ENCODE assay signal across 8 mouse cellular contexts in the genomic region with DNA sequence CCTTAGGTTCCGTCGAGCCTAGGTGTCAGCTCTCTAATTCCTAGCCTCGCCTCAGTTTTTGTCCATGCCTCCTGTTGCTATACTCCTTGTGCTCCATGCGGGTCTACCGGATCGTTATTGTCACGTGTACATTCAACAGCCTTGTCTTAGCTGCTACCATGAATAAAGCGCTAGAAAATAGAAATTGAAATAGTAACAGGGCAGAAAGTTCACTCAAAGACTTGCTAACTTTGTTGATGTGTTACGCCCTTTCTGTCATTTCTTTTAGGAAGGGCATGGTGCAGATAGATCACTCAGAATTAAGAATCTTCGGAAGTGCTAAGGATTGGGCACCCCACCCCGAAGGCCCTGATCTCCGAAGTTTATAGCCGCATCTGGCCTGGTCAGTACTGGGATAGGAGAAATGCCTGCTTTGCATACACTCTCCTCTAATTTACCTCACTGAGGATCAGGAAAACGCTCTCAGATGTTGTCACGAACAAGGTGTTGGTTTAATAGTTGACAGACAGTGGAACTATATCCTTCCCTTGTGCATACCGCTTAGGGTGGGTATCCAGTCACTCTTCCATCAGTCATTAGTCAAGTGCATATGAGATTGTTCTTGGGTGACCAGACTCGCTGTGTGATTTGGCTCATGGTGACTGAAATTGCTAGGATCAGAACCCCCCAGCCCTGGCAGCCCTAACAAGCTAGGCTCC. TPM values are rescaled to one million over a fixed set of nuclear protein-coding genes. Genes with fewer than 3 reads are reported as not detected.
DNase-seq lines count a peak whose midpoint lies in the region; ATAC-seq and TF ChIP-seq lines count a peak whose summit lies in the region.

No protein-coding gene starts in this region.

- peaks cover 22% of the 10 kb centered on the region for H3K36me3 ChIP-seq in heart, embryonic 10.5 days
- peaks cover 52% of the 10 kb centered on the region for H3K36me3 ChIP-seq in E14TG2a.4 (ENCODE audit: insufficient read depth, low read length)
- no peaks in the 10 kb centered on the region for H3K36me3 ChIP-seq in forebrain, embryonic 16.5 days (ENCODE audit: control insufficient read depth, insufficient read depth)
- H3K36me3 ChIP-seq in liver, embryonic 13.5 days: peaks cover 45% of the 10 kb centered on the region

- peak overlapping the region; percentile 98 for H3K27ac ChIP-seq in heart, embryonic 10.5 days
- no peak overlapping the region for H3K27ac ChIP-seq in forebrain, embryonic 16.5 days (ENCODE audit: low read length)
- H3K27ac ChIP-seq in liver, embryonic 13.5 days: peak overlapping the region; percentile 90; the same call in 1 of the 2 replicates

- H3K9ac ChIP-seq in forebrain, embryonic 16.5 days (replicated peaks; ENCODE audit: low read depth, low read length): peak overlapping the region; percentile 72
- peak overlapping the region; percentile 89 for H3K9ac ChIP-seq in liver, embryonic 13.5 days

- H3K27me3 ChIP-seq in heart, embryonic 10.5 days (ENCODE audit: insufficient read depth, poor library complexity, severe bottlenecking): no peaks in the 10 kb centered on the region
- H3K27me3 ChIP-seq in E14TG2a.4 (ENCODE audit: insufficient read depth, low read length): no peaks in the 10 kb centered on the region
- H3K27me3 ChIP-seq in forebrain, embryonic 16.5 days (replicated peaks; ENCODE audit: control insufficient read depth, insufficient read depth, low read length): no peaks in the 10 kb centered on the region
- H3K27me3 ChIP-seq in liver, embryonic 13.5 days: no peaks in the 10 kb centered on the region

- no peak for ATAC-seq in forebrain, embryonic 16.5 days
- no peak for ATAC-seq in liver, embryonic 13.5 days (ENCODE audit: low read depth)

- H3K4me3 ChIP-seq in heart, embryonic 10.5 days: peak overlapping the region; percentile 73
- peak overlapping the region; percentile 94 for H3K4me3 ChIP-seq in E14TG2a.4 (replicated peaks; ENCODE audit: low read length)
- peak overlapping the region; percentile 57 for H3K4me3 ChIP-seq in forebrain, embryonic 16.5 days (replicated peaks; ENCODE audit: low read length)
- peak overlapping the region; percentile 86 for H3K4me3 ChIP-seq in liver, embryonic 13.5 days (replicated peaks)

- 33% methylated on average over 17 of the region's 17 CpGs for WGBS in heart, embryonic 10.5 days
- WGBS in forebrain, embryonic 16.5 days: 32% methylated on average over 17 of the region's 17 CpGs
- 26% methylated on average over 17 of the region's 17 CpGs for WGBS in liver, embryonic 13.5 days (ENCODE audit: insufficient replicate concordance)

- no peaks in the 10 kb centered on the region for H3K9me3 ChIP-seq in heart, embryonic 10.5 days
- no peaks in the 10 kb centered on the region for H3K9me3 ChIP-seq in E14TG2a.4 (ENCODE audit: low read length)
- no peaks in the 10 kb centered on the region for H3K9me3 ChIP-seq in forebrain, embryonic 16.5 days (ENCODE audit: control insufficient read depth, low read length)
- no peaks in the 10 kb centered on the region for H3K9me3 ChIP-seq in liver, embryonic 13.5 days (replicated peaks)

- no peak for TF ChIP-seq CTCF in E14TG2a.4 (conservative IDR thresholded peaks at IDR 0.05; ENCODE audit: low read length)

- H3K4me2 ChIP-seq in forebrain, embryonic 16.5 days (ENCODE audit: low read length): peak overlapping the region; percentile 85
- peak overlapping the region; percentile 89 for H3K4me2 ChIP-seq in liver, embryonic 13.5 days

- DNase-seq in heart, embryonic 10.5 days (ENCODE audit: low spot score): no peak
- DNase-seq in heart, adult 9 months (ENCODE audit: low spot score in 2 of 2): no peak
- DNase-seq in liver, embryonic 13.5 days: no peak
- no peak for DNase-seq in Muller cell, postnatal 12 days (ENCODE audit: inconsistent ontology term)
- no peak for DNase-seq in right cerebral cortex, adult 18-20 months
- DNase-seq in adrenal gland, adult 2 months: no peak

- H3K4me1 ChIP-seq in heart, embryonic 10.5 days: peaks cover 18% of the 10 kb centered on the region; the same call in 1 of the 2 replicates
- peaks cover 27% of the 10 kb centered on the region for H3K4me1 ChIP-seq in E14TG2a.4 (replicated peaks; ENCODE audit: low read depth, low read length)
- H3K4me1 ChIP-seq in forebrain, embryonic 16.5 days (replicated peaks; ENCODE audit: control insufficient read depth, insufficient read depth, low read length): peaks cover 10% of the 10 kb centered on the region
- H3K4me1 ChIP-seq in liver, embryonic 13.5 days (replicated peaks): peaks cover 44% of the 10 kb centered on the region

RNA-seq across cellular contexts. Expression of a gene that starts 0.7 kb away (rescaled TPM):
- 36.9 and 45.5 TPM in 2 replicates for polyA plus RNA-seq in heart, embryonic 10.5 days (2016; fragmentation: Nextera tagmentation; extraction: Ambion mirVana)
- polyA plus RNA-seq in forebrain, embryonic 16.5 days (2015; fragmentation: Nextera tagmentation; extraction: Ambion mirVana): 13.5 and 15.2 TPM in 2 replicates
- 33.2 and 36.2 TPM in 2 replicates for polyA plus RNA-seq in liver, embryonic 13.5 days (2015; fragmentation: Nextera tagmentation; extraction: Ambion mirVana)
- 1 to 10 TPM; 3.3 to 3.9 TPM for total RNA-seq in adrenal gland, adult 2 months (2021)
- 1.7 and 2.6 TPM in 2 replicates for polyA plus RNA-seq in adrenal gland, adult 2 months (2012; rRNA removed)

RNA-seq across cellular contexts. Expression of a gene that starts 1.0 kb away (rescaled TPM):
- polyA plus RNA-seq in heart, embryonic 10.5 days (2016; fragmentation: Nextera tagmentation; extraction: Ambion mirVana): 82.0 and 104 TPM in 2 replicates
- polyA plus RNA-seq in forebrain, embryonic 16.5 days (2015; fragmentation: Nextera tagmentation; extraction: Ambion mirVana): 28.6 and 30.8 TPM in 2 replicates
- 89.0 and 93.9 TPM in 2 replicates for polyA plus RNA-seq in liver, embryonic 13.5 days (2015; fragmentation: Nextera tagmentation; extraction: Ambion mirVana)
- total RNA-seq in adrenal gland, adult 2 months (2021): 10 to 100 TPM; 55.5 to 72.8 TPM
- 6.9 and 7.6 TPM in 2 replicates for polyA plus RNA-seq in adrenal gland, adult 2 months (2012; rRNA removed)

RNA-seq across cellular contexts. Expression of a gene that starts 21.0 kb away (rescaled TPM):
- polyA plus RNA-seq in heart, embryonic 10.5 days (2016; fragmentation: Nextera tagmentation; extraction: Ambion mirVana): 8.6 and 11.2 TPM in 2 replicates
- polyA plus RNA-seq in forebrain, embryonic 16.5 days (2015; fragmentation: Nextera tagmentation; extraction: Ambion mirVana): 17.6 and 19.1 TPM in 2 replicates
- 4.6 and 5.2 TPM in 2 replicates for polyA plus RNA-seq in liver, embryonic 13.5 days (2015; fragmentation: Nextera tagmentation; extraction: Ambion mirVana)
- total RNA-seq in adrenal gland, adult 2 months (2021): 10 to 100 TPM; 23.6 to 23.7 TPM
- polyA plus RNA-seq in adrenal gland, adult 2 months (2012; rRNA removed): 10.1 and 10.4 TPM in 2 replicates

RNA-seq across cellular contexts. Expression of a gene that starts 56.5 kb away (rescaled TPM):
- 0.74 and 1.3 TPM in 2 replicates for polyA plus RNA-seq in heart, embryonic 10.5 days (2016; fragmentation: Nextera tagmentation; extraction: Ambion mirVana)
- 6.1 and 6.8 TPM in 2 replicates for polyA plus RNA-seq in forebrain, embryonic 16.5 days (2015; fragmentation: Nextera tagmentation; extraction: Ambion mirVana)
- polyA plus RNA-seq in liver, embryonic 13.5 days (2015; fragmentation: Nextera tagmentation; extraction: Ambion mirVana): 0.44 and 0.53 TPM in 2 replicates
- total RNA-seq in adrenal gland, adult 2 months (2021): 1 to 10 TPM; 1.6 to 2.8 TPM
- polyA plus RNA-seq in adrenal gland, adult 2 months (2012; rRNA removed): 0.18 and 0.32 TPM in 2 replicates
